Mouse (Mus musculus) left cerebral cortex, postnatal 4 days (tissue): Measurements from ENCODE around the gene Gm20683. TPM values are rescaled to one million over a fixed set of nuclear protein-coding genes. Genes with fewer than 3 reads are reported as not detected.
A peak's percentile ranks its signal among the peaks of the same experiment; 100 is the strongest.

Experiments
- DNase-seq: peaks from one replicate; pipeline ENCODE4 v3.0.0-alpha.2; 2022
- intact Hi-C: fragments of 180-260 bp; cut with DNase I; formaldehyde crosslinking; loops from one replicate; pipeline ENCODE4 v1.15.1; 2025
- total RNA-seq, 2 experiments: library from RNA; stranded (reverse); gene quantifications; 2 replicates each; pipeline ENCODE4 v1.2.3; 2021

The Gm20683 gene
- total RNA-seq, result 10 to 100 TPM; 22.7 to 26.6 TPM

GRCm38 (mm10) chr17:25841117-25841880 lies at the start of gene Gm20683:
Gene Gm20683 (minus strand): TSS chr17:25841763.
- intact Hi-C loops, result no loop called here
- no peak for DNase-seq

- no peak for DNase-seq
- intact Hi-C loops, result no loop called here
Measured at GRCm38 (mm10) chr17:25888837-25889236, 47.3 kb upstream of the Gm20683 start.

GRCm38 (mm10) chr17:25887467-25887866 lies 45.9 kb upstream of the Gm20683 start:
- no peak for DNase-seq
- intact Hi-C loops, result no loop called here

GRCm38 (mm10) chr17:25886806-25887205 lies 45.2 kb upstream of the Gm20683 start:
- no peak for DNase-seq
- intact Hi-C loops, result no loop called here

- intact Hi-C loops, result no loop called here
- no peak for DNase-seq
Measured at GRCm38 (mm10) chr17:25885636-25886035, 44.1 kb upstream of the Gm20683 start.

GRCm38 (mm10) chr17:25883824-25884223 lies 42.3 kb upstream of the Gm20683 start:
- no peak for DNase-seq
- intact Hi-C loops, result no loop called here

- no peak for DNase-seq
- intact Hi-C loops, result no loop called here
Measured at GRCm38 (mm10) chr17:25883268-25883667, 41.7 kb upstream of the Gm20683 start.

GRCm38 (mm10) chr17:25882306-25882705 lies 40.7 kb upstream of the Gm20683 start:
- DNase-seq, result no peak
- intact Hi-C loops, result no loop called here

GRCm38 (mm10) chr17:25881691-25882090 lies 40.1 kb upstream of the Gm20683 start:
- intact Hi-C loops, result no loop called here
- no peak for DNase-seq

- intact Hi-C loops, result no loop called here
- DNase-seq, result no peak
Measured at GRCm38 (mm10) chr17:25880913-25881641, 39.5 kb upstream of the Gm20683 start.

- DNase-seq, result no peak
- intact Hi-C loops, result no loop called here
Measured at GRCm38 (mm10) chr17:25880196-25880910, 38.8 kb upstream of the Gm20683 start, which contains the start of gene Wfikkn1. Gene Wfikkn1 (minus strand): TSS chr17:25880858.

GRCm38 (mm10) chr17:25879750-25880149 lies 38.2 kb upstream of the Gm20683 start:
- DNase-seq, result no peak
- intact Hi-C loops, result no loop called here

- peak; percentile 51 for DNase-seq
- intact Hi-C loops, result no loop called here
Measured at GRCm38 (mm10) chr17:25879261-25879660, 37.7 kb upstream of the Gm20683 start.

GRCm38 (mm10) chr17:25878611-25879180 lies 37.1 kb upstream of the Gm20683 start:
- DNase-seq, result no peak
- intact Hi-C loops, result no loop called here

- intact Hi-C loops, result no loop called here
- DNase-seq, result no peak
Measured at GRCm38 (mm10) chr17:25877741-25878610, 36.4 kb upstream of the Gm20683 start.

- DNase-seq, result no peak
- intact Hi-C loops, result no loop called here
Measured at GRCm38 (mm10) chr17:25877025-25877424, 35.5 kb upstream of the Gm20683 start.

- intact Hi-C loops, result no loop called here
- no peak for DNase-seq
Measured at GRCm38 (mm10) chr17:25876347-25876915, 34.9 kb upstream of the Gm20683 start.

GRCm38 (mm10) chr17:25875171-25876136 lies 33.9 kb upstream of the Gm20683 start:
- peak; percentile 93 for DNase-seq
- intact Hi-C loops, result no loop called here
